Mouse (Mus musculus) embryonic facial prominence, embryonic 15.5 days (tissue): ENCODE results near the gene Sphk1. TPM values are rescaled to one million over a fixed set of nuclear protein-coding genes. Genes with fewer than 3 reads are reported as not detected.

Experiments
- ATAC-seq: fragments of 200-750 bp; cut with Nextera tagmentation; 2 replicates; pipeline ENCODE4 v1.8.0; 2017; ENCODE audit warnings: low read depth, moderate TSS enrichment; ENCODE audit not compliant: insufficient number of reproducible peaks, low FRiP score, low TSS enrichment
- H3K27ac ChIP-seq: fragments of 300-500 bp; sonication (generic); replicated peaks from 2 replicates; pipeline ENCODE4 v1.5.1; 2015; ENCODE audit warnings: mild to moderate bottlenecking, inconsistent platforms
- H3K27me3 ChIP-seq: fragments of 300-500 bp; sonication (generic); 2 replicates; pipeline ENCODE4 v1.6.1; 2015; ENCODE audit warnings: inconsistent platforms
- H3K36me3 ChIP-seq: fragments of 300-500 bp; sonication (generic); 2 replicates; pipeline ENCODE4 v1.6.1; 2015; ENCODE audit warnings: mild to moderate bottlenecking, inconsistent platforms
- H3K4me1 ChIP-seq: fragments of 300-500 bp; sonication (generic); 2 replicates; pipeline ENCODE4 v1.6.1; 2015; ENCODE audit warnings: inconsistent platforms
- H3K4me2 ChIP-seq: fragments of 300-500 bp; sonication (generic); replicated peaks from 2 replicates; pipeline ENCODE4 v1.6.1; 2015; ENCODE audit warnings: mild to moderate bottlenecking, inconsistent platforms
- H3K4me3 ChIP-seq: fragments of 300-500 bp; sonication (generic); replicated peaks from 2 replicates; pipeline ENCODE4 v1.5.1; 2015; ENCODE audit warnings: mild to moderate bottlenecking, inconsistent platforms
- H3K9ac ChIP-seq: fragments of 300-500 bp; sonication (generic); 2 replicates; pipeline ENCODE4 v1.6.1; 2015; ENCODE audit warnings: inconsistent platforms
- H3K9me3 ChIP-seq: fragments of 300-500 bp; sonication (generic); replicated peaks from 2 replicates; pipeline ENCODE4 v1.6.1; 2016; ENCODE audit warnings: inconsistent platforms
- WGBS: fragments of 180-500 bp; shearing (Covaris S2); methylation state at CpG from one replicate; pipeline ENCODE4 v1.1.7; 2015; 5-methylcytosine and 5-hydroxymethylcytosine counted together
- polyA plus RNA-seq: library from polyadenylated mRNA; unstranded; fragments of >200 nt; fragmentation: Nextera tagmentation; extraction: Ambion mirVana; gene quantifications from 2 replicates; pipeline ENCODE4 v1.2.1, GENCODE M21; 2015

The Sphk1 gene
- polyA plus RNA-seq, 1 experiment from 2014 or later, result 12.3 TPM

DNA sequence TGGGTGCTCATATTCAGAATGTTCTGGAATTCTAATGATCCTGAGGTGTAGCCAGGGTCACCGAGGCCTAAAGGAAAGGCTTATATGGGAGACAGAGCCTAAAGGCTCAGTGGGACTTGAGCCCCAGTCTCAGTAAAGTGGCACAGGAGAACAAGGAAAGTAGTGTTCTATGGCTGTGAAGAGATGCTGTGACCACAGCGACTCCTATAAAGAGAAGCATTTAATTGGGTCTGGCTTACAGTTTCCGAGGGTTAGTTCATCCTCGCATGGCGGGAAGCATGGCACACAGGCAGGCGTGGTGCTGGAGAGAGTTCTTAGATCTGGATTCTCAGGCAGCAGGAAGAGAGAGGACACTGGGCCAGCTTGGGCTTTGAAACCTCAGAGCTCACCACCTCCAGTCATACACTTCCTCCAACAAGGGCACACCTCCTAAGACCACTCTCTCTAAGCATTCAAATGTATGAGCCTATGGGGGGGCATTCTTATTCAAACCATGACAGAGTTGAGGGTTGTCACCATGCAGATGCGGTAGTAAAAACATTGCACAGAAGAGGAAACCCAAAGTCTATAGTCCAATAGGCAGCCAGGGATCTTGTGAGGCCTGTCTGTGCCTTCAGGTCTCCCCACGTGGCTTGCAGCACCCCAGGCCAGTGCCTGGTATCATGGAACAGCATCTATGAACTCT, 1.9 kb upstream of the Sphk1 start:
- Histone ChIP-seq H3K27ac (no peak overlapping the region), H3K27me3 (peaks cover 36% of the 10 kb centered on the region), H3K4me3 (no peak overlapping the region), H3K36me3 (no peaks in the 10 kb centered on the region), H3K9me3 (no peaks in the 10 kb centered on the region), H3K4me2 (no peak overlapping the region), H3K4me1 (peaks cover 44% of the 10 kb centered on the region), H3K9ac (no peak overlapping the region)
- ATAC-seq, result no peak
- WGBS, result 69% methylated on average over 8 of the region's 8 CpGs

DNA sequence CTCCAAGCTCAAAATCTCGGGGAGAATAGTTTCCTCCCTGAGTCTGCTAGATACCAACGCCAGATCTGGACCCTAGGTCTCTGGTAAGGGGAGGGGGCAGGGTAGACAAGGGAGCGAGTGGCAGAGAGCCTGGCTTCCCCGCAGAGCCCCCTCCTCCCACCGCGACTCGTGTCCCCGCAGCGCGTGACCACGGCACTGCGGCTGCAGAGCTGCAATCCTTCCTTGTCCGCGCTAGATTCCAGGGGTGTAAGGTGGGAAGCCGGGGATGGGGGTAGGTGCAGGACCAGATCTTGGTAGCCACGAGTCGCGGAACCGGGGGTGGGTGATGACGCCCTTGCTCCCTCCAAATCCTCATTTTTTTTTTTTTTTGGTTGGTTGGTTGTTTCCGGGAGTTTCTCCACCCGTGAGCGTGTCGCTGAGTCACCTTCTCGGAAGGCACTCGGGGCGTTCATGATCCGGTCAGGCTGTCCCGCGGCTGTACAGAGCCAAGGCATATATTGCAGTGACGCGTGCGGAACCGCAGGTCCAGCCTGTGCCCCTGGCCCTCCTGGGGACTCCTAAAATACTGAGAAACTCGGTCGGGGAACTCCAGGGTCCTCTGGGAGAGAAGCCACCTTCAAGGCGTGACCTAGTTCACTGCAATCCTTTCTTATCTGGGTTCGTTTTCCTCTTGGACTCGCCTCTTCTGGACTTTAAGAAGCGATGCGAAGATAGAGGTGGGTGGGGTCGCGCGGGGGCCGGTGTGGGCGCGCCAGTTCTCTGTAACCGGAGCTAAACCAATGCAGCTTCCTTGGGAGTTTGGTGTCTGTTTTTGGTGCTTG, 856 bp downstream of the Sphk1 start:
- H3K4me1 ChIP-seq, result peaks cover 42% of the 10 kb centered on the region
- peak overlapping the region; percentile 13; the same call in 1 of the 2 replicates for H3K9ac ChIP-seq
- no peaks in the 10 kb centered on the region for H3K9me3 ChIP-seq
- peaks cover 4% of the 10 kb centered on the region; the same call in 1 of the 2 replicates for H3K36me3 ChIP-seq
- WGBS, result under 1% methylated on average over 45 of the region's 48 CpGs
- peaks cover 44% of the 10 kb centered on the region for H3K27me3 ChIP-seq
- no peak for ATAC-seq
- peak overlapping the region; percentile 61 for H3K4me3 ChIP-seq
- 0 out of 2 replicates have a peak overlapping the region, but pooled peaks have one; percentile 76 for H3K27ac ChIP-seq
- peak overlapping the region; percentile 99 for H3K4me2 ChIP-seq

DNA sequence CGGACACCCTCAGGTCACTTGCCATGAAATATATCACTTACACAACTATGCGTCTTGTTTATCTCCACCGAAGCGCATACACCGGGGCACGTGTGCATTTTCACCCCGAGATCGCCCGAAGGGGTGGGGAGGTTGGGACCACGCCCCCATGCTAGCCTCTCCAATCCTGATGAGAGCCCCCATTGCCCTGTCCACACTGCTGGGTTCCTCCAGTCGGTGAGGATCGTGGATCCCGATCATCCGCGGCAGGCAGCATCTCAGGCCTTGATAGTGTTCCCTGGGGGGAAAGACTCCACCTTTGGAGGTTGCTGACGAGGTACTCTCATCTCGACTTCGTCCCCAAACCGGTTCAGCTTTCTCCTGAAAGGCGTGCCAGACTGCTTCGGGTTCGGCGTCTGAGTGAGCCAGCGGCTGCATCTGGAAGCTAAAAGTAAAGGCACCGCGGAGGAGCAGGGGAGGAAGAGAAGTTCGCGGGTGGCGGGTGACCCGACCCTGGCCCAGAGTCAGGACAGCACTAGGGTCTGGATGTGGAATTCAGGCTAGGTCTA, 1.6 kb downstream of the Sphk1 start:
- 0% methylated on average over 30 of the region's 30 CpGs for WGBS
- peak overlapping the region; percentile 76 for H3K27ac ChIP-seq
- H3K9me3 ChIP-seq, result no peaks in the 10 kb centered on the region
- peaks cover 42% of the 10 kb centered on the region for H3K4me1 ChIP-seq
- H3K9ac ChIP-seq, result peak overlapping the region; percentile 42
- H3K27me3 ChIP-seq, result peaks cover 44% of the 10 kb centered on the region
- H3K36me3 ChIP-seq, result peaks cover 4% of the 10 kb centered on the region; the same call in 1 of the 2 replicates
- H3K4me3 ChIP-seq, result peak overlapping the region; percentile 61
- ATAC-seq, result no peak
- peak overlapping the region; percentile 99 for H3K4me2 ChIP-seq

DNA sequence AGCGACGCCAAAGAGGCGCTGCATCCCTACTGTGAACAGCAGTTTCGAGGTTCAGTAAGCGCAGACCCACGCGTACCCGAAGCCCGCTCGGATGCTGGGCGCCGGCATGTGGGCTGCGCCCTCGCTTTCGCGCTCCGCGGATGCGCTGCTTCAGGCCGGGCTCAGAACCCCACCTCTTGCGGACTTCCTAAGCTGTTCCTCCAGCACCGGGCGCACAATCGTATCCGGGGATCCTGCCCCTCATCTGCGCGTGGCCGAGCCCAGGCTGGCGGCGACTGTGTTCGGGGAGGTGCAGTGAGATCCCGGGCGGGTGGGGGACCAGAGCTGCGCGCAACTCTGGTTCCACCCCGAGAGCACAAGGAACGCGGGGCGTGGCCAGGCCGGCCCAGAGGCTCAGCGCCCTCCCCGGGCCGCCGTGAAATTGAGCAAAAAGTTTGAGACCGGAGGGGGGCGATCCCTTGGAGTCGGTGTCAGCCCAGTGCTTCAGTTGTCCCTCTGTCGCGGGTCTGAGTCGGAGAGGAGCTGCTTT, 2.1 kb downstream of the Sphk1 start:
- Histone ChIP-seq H3K4me2 (peak overlapping the region; percentile 99), H3K36me3 (peaks cover 5% of the 10 kb centered on the region; the same call in 1 of the 2 replicates), H3K27me3 (peaks cover 44% of the 10 kb centered on the region), H3K4me1 (peaks cover 42% of the 10 kb centered on the region), H3K9me3 (no peaks in the 10 kb centered on the region), H3K27ac (peak overlapping the region; percentile 76), H3K4me3 (peak overlapping the region; percentile 61), H3K9ac (peak overlapping the region; percentile 42)
- 0% methylated on average over 50 of the region's 50 CpGs for WGBS
- ATAC-seq, result peak; percentile 66

DNA sequence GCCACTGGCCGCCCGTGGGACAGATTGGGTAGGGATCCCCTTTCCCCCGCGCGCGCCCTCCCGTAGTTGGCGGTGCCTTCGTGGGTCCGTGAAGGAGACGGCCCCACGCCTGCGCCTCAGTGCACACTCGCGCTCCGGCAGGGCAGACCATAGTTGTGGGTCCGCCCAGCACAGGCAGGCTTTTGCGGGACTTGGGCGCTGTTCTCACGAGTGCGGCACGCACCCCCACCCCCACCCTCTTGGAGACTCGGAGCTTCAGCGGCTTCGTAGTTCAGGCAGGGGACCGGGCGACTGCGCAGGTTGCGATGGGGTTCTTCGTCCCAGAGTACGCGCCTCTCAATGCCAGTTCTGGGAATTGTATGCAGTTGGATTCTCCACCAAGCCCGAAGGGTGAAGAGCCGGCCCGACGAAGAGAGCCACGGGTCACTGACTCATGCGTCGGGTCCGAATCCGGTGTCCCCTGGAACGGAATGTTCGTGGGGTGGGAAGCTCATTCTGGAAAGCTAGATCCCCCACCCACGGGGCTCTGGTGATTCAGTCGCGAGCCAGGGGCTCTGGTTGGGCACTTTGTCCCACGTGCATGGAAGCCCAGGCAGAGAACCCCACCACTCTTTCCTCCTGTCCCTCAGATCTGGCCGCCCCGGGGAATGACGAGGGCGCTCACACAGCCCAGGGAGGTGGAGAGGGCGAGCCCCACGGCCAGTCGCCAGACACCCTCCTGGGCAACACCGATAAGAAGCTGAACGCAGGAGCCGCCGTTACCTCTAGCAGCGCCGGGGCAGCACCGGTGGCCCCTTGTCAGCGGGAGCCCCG, 2.8 kb downstream of the Sphk1 start:
- under 1% methylated on average over 63 of the region's 63 CpGs for WGBS
- H3K27me3 ChIP-seq, result peaks cover 44% of the 10 kb centered on the region
- H3K9ac ChIP-seq, result peak overlapping the region; percentile 42
- H3K4me2 ChIP-seq, result peak overlapping the region; percentile 99
- peak overlapping the region; percentile 76 for H3K27ac ChIP-seq
- no peaks in the 10 kb centered on the region for H3K9me3 ChIP-seq
- ATAC-seq, result peak; percentile 31
- peaks cover 42% of the 10 kb centered on the region for H3K4me1 ChIP-seq
- peak overlapping the region; percentile 61 for H3K4me3 ChIP-seq
- peaks cover 11% of the 10 kb centered on the region for H3K36me3 ChIP-seq

DNA sequence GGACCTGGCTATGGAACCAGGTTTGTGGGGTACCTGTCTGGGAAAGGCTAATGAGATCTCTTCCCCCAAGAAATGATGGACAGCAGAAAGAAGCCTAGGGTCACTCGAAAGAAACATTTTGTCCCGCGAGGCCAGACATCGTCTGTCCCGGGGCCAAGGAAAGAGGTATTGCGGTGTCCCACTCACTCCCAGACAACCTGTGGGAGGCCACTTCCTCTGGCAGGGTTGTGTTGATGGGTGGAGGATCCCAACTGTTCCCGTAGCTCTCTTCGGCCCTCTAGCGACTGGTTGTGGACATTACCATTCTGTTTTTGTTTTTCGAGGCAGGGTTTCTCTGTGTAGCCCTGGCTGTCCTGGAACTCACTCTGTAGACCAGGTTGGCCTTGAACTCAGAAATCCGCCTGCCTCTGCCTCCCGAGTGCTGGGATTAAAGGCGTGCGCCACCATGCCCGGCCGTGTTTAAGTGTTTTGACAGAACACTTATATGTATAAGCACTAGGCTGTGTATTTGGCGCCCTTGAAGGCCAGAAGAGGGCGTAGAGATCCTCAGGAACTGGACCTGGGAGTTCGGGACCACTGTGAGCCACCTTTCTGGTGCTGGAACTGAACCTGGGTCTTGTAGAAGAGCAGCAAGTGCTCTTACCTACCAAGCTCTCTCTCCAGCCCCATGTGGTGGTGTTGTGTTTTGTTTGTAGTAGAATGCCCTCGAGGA, 3.6 kb downstream of the Sphk1 start:
- 17% methylated on average over 20 of the region's 20 CpGs for WGBS

DNA sequence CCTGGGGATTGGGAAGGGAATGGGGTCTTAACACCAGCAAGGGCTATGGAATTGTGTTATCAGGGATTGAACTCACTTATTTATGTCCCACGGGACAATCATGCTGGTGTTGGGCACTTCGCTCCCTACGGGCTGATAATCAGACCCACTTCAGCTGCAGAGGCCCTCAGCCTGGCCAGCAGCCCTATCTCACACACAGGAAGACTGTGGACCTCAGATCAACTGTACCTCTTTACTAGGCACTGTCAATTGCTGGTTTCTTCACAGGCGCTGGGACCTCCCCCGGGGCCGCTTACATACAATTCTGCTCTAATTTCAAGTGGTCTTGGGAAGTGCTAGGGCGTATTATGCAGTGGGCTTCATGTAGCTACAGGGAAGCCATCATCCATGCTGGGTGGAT, 6.0 kb downstream of the Sphk1 start:
- Histone ChIP-seq H3K4me1 (peaks cover 25% of the 10 kb centered on the region), H3K27me3 (peaks cover 28% of the 10 kb centered on the region), H3K27ac (no peak overlapping the region), H3K4me2 (no peak overlapping the region), H3K9me3 (no peaks in the 10 kb centered on the region), H3K36me3 (peaks cover 43% of the 10 kb centered on the region), H3K4me3 (no peak overlapping the region), H3K9ac (no peak overlapping the region)
- ATAC-seq, result no peak
- WGBS, result 92% methylated on average over 7 of the region's 7 CpGs

More for the DNA sequence above, 3.6 kb downstream of the Sphk1 start:
- Histone ChIP-seq H3K36me3 (peaks cover 19% of the 10 kb centered on the region), H3K27me3 (peaks cover 44% of the 10 kb centered on the region), H3K9ac (0 out of 2 replicates have a peak overlapping the region, but pooled peaks have one; percentile 18), H3K9me3 (no peaks in the 10 kb centered on the region), H3K4me1 (peaks cover 42% of the 10 kb centered on the region), H3K4me2 (peak overlapping the region; percentile 99), H3K4me3 (peak overlapping the region; percentile 61), H3K27ac (no peak overlapping the region)
- no peak; the same call in 1 of the 2 replicates for ATAC-seq

DNA sequence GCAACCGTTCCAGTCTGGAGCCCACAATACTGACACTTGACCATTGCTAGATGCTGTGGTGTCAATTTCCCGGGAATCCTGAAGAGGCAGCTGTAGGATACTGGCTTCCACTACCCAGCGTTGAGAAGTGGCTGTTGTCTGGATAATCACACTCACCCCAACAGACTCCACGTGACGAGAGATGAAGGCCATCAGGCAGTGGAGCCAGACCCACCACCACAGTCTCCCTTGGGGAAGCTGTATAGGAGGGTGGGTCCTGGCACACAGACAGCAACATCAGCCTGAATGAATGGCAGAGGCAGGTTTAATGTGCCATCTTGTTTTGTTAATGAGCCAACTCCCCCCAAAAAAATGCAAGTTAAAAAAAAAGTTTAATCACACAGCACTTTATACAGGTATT, 6.7 kb downstream of the Sphk1 start:
- Histone ChIP-seq H3K27ac (no peak overlapping the region), H3K27me3 (peaks cover 21% of the 10 kb centered on the region), H3K36me3 (peaks cover 49% of the 10 kb centered on the region), H3K4me3 (no peak overlapping the region), H3K4me1 (peaks cover 18% of the 10 kb centered on the region), H3K9ac (no peak overlapping the region), H3K9me3 (no peaks in the 10 kb centered on the region), H3K4me2 (no peak overlapping the region)
- WGBS, result 71% methylated on average over 5 of the region's 5 CpGs
- no peak for ATAC-seq

DNA sequence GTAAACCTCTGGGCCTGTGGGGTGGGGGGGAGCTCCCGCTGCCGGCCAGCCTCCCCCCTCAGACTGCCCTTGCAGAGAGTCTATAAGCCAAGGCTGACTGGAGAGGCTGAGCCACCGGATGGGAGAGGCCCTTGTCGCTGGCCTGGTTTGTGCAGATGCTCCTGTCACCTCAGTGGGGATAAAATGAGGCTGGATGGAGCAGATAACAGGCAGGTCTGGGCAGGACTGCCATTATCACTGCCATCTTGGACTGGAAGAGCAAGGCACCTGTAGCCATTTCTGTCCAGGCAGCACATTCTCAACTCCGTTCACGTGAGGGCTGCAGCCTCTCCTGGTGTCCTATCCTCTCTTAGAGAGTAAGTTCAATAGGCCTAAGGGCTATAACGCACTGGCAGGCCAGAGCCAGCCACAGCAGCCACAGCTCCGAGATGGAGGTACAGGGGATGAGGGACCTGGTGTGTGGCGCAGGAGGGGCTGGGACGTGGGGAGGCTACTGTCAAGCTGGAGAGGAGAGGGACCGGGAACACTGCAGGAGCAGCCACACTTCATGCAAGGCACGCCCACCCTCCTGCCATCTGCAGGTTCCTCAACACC, 7.5 kb downstream of the Sphk1 start:
- 56% methylated on average over 12 of the region's 12 CpGs for WGBS
- ATAC-seq, result no peak
- peaks cover 58% of the 10 kb centered on the region for H3K36me3 ChIP-seq

DNA sequence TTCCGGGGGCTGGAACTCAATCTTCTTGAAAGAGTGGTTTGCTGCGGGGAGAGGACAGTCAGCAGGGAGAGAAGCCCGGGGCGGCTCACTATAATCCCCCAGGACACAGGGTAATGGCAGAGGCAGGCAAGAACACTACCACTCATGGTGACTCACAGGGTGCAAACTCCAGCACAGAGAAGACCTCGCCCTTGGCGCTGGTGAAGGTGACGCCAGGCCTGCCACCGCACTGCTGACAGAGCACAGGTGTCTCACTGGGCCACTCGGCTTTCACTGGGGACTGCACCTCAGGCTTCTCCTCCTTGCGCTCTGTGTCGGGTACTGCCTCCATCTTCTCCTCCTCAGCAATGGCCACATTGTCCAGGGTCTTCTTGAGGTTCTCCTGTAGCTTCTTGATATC, 10.5 kb downstream of the Sphk1 start:
- Histone ChIP-seq H3K4me1 (no peaks in the 10 kb centered on the region; the same call in 1 of the 2 replicates), H3K36me3 (peaks cover 83% of the 10 kb centered on the region), H3K4me3 (no peak overlapping the region), H3K9me3 (no peaks in the 10 kb centered on the region), H3K9ac (no peak overlapping the region), H3K27me3 (no peaks in the 10 kb centered on the region), H3K27ac (no peak overlapping the region), H3K4me2 (no peak overlapping the region)
- WGBS, result 95% methylated on average over 11 of the region's 11 CpGs
- ATAC-seq, result no peak

More for the DNA sequence above, 7.5 kb downstream of the Sphk1 start:
- peaks cover 13% of the 10 kb centered on the region for H3K27me3 ChIP-seq
- H3K4me3 ChIP-seq, result no peak overlapping the region
- H3K4me1 ChIP-seq, result peaks cover 9% of the 10 kb centered on the region
- H3K9me3 ChIP-seq, result no peaks in the 10 kb centered on the region
- no peak overlapping the region for H3K4me2 ChIP-seq
- H3K9ac ChIP-seq, result no peak overlapping the region
- H3K27ac ChIP-seq, result no peak overlapping the region
